Mouse (Mus musculus) c-Kit-positive CD71-negative TER-119-negative erythroid progenitor cells, embryonic 14.5 days (primary cell): ENCODE results near the gene Rrp8.

Experiments
- DNase-seq: peaks from one replicate; pipeline ENCODE4 v3.0.0-alpha.2; 2013; ENCODE audit warnings: low read depth

Gene Rrp8

DNA sequence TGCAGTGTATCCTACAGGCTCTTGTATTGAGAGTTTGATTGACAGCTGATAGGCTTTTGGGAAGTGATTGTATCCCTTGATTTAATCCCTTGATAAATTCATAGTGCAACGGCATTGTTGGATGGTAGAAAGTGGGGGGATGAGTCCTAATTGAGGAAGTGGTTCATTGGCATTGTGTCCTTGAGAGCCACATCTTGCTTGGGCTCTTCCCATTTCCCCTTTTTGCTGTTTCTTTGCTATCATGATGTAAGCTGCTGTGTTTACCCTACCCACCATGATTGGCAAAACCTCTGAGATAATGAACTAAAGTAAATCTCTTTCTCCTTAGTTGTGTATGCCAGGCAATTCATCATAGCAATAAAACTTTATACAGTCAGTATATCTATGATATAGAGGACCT, 46.3 kb downstream of the Rrp8 start:
- DNase-seq = peak; percentile 9

DNA sequence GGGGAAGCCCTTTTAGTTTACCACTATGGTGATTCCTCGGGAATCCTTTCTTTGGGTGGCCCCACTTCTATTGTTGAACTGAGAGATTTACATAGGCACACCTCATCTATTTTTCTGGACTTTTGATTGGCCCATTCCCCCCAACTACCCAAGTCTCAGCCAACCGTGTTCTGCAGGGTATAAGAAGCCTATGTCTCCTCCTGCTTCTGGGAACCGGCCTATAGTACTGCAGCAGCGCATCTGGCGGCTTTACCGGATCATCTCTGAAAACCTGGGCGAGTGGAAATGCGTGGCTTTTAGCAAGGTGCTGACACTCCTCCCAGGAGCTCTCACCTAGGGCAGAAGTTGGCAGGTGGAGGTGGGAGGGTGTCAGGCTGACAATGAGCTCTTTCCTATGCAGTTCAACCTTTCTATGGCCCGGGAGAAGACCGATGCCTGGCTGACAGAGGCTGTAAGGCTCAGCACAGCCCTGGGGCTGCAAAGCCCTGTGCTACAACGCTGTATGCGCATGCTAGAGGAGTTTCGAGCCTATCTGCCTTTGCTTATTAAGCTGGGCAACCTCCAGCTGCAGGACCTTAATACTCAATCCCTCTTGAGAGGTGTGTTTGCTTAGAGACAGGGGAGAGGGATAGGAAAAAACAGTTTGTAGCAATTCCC, 51.5 kb downstream of the Rrp8 start:
- no peak for DNase-seq
